Mouse (Mus musculus) ES-CJ7 (cell line): ENCODE data around the gene Atp11a.
A peak's percentile ranks its signal among the peaks of the same experiment; 100 is the strongest.

ENCODE experiments used
- DNase-seq: peaks from one replicate; pipeline ENCODE4 v3.0.0; 2011; ENCODE audit warnings: low read depth, low spot score

Atp11a gene

DNA sequence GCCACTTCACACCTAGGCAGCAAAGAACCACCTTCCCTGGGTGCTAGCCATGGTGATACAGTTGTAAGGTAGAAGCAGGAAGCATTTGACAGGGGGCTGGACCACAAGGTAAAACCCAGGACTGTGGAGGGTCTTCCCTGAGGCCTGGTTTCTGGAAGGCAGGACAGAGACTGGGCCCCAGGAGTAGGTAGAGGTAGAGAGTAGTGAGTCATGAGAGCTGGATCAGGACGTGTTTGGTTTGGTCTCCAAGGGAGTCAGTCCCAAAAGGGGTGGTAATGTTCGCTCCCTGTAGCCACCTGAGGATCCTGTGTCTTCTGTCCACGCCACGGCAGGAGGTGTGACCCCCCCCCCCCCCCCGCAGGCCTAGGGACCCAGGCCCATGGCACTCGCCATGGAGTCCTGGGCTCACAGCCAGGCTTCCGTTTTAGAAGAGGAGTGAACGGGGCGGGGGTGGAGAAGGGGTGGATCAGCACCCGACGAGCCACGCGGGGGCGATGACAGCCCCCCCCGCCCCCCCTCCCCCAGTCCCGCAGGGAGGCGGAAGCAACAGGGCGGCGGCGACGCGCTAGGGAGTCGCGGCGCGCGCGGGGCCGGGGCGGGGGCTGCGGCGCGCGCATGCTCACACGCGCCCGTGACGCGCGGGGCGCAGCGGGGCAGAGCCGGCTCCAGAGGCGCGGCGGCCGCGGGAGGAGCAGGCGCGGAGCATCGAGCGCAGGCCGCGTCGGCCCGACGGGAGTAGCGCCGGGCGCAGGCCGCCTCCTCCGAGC lies at the start of gene Atp11a:
Gene Atp11a, plus strand, starts transcription at position 624 of the 767 bp plus-strand sequence.
- DNase-seq, result peak; percentile 42

DNA sequence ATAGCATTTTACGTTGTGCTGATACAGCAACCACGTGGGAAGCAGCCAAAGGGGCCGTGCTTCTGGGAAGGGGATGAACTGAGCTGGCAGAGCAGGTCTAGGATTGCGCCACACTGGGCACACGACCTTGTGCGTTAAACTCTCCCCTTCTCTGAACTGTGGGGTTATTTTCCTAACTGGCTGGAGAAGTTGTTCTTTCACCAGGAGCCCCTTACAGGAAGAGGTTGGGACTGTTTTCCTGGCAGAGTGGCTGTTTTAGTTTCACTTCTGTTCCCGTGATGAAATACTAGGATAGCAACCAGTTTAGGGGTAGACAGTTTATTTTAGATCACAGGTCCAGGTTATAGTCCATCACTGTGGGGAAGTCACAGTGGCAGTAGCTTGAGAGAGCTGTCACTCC lies 45.2 kb upstream of the Atp11a start:
- no peak for DNase-seq

DNA sequence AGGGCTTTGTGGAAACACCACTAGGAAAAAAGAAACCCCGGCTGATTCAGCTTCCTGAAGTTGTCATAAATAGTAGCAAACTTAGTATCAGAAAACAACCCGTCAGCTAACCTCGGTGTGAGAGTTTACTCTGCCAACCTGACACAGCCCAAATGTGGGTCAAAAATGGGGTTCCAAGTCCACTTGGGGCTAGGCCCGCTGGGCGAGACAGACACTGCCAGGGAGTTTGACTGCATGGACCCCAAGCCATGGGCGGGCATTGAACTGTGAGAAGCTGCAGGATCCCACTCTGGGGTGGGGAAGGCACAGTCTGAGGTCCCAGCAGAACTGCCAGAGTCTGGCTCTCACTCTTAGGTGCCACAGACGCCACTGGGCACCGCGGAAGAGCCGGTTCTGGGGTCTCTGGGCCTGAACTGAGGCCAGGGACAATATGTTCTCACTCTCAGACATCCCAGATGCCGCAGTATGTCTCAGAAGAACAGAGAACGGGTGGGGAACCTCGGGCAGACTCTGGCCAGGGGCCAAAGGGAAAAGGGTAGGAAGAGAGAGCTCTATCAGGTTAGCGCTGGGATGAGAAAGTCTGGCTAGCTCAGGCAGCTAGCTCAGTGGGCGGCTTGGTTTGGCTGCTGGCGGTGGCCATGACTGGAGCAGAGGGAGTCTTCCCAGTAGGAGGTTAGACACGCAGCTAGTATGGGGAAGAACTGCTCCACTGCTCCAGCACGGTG lies 40.8 kb upstream of the Atp11a start:
- no peak for DNase-seq

DNA sequence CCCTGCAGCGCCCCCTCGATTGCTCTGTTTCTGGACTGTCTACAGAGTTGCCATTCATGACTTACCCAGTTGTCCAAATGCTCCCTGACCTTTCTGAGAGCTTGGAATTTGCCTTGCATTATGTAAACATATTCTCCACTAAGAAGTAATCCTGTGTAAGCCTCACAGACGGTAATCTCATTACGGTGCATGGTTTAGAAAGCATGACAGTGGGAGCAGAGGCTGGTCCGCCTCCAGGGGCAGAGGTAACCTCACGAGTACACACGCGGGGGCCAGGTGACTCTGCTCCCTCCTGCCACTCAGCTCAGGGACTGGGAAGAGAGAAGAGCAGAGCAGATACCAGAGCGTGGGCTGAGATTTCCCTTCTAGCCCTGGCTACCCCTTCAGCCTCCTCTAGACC lies 37.7 kb upstream of the Atp11a start:
- no peak for DNase-seq

DNA sequence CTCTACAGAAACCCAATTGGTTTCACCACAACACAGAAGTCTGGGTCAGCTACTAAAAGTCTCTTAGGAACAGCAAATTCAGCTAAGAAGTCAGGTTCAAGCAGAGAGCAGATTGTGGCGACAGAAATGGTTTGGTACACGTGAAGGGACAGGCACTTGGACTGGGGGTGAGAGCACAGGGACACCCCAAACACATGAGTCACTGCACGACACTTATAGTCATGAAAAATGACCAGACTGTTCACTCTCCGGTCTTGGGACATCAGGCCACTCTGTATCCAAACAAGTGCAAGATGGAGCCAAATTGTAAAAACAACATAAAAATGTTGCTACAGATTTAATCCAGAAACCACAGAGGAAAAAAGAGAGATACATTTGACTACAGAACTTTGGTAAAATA lies 28.2 kb upstream of the Atp11a start:
- no peak for DNase-seq

DNA sequence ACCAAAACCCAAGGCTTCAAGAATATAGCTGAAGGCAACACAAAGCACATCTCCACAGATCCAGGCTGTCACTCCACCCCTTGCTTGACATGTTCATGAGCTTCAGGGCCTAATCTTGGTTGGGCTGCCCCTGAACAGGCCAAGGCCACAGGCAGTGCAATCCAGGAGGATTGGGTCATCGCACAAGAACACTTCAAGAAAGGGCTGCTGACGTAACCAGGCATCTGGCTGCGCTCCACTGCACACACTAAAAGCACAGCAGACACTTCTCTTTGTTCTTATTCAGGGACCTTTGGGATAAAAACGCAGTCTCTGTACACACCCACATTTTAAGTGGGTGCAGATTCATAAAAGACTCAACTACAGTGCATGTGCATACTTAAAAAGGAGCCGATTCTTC lies 26.0 kb upstream of the Atp11a start:
- DNase-seq, result no peak

DNA sequence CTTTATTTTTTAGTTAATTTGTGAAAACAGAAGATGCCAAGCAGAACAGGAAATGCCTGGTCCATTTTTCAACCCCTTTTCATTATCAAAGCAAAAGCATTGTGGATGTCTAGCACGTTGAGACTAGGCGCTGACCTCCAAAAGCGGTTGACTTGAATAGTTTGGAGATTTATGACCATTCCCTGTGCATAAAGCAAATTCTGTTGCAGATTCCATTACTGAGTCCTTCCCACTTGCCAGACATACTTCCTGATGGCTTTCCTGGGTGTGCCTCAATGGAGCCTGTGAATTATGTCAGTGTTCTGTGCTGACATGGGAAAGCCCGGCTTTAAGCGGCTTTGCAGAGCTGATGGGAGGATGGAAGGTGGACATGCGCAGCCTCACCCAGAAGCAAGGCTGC lies 24.4 kb upstream of the Atp11a start:
- no peak for DNase-seq

DNA sequence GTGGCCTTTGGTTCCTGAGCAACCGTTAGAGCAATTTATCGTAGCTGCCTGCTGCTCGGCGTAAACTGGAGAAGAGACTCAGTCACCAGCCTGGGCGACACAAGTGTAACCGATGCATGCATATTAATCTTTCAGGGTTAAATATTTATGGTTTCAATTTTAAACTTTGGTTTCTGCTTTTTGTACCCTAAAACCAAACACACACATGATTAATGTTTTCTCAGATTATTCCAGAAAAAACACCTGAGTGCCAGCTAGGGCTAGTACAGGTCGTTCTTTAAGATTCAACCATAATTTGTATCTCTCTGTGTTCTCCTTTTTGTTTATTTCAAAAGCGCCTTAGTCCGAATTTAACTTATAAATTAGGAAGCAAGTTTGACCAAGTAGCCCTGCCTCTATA lies 17.7 kb upstream of the Atp11a start:
- DNase-seq, result no peak

DNA sequence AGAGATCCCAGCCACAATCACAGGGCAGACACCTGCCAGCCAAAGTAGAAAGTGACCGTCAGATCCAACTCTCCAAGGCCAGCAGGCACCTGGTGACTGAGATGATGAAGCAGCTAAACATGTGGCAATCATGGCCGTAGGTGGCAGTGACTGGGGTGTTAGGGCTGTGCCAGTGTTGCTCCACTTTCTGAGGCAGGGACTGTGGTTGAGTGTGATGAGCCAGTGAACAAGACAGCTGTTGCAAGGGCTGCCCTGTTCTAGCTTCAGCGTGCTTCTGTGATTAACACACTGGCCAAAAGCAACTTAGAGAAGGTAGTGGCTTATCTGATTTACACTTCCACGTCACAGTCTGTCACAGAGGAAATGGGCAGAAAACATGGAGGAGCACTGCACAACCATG lies 13.4 kb upstream of the Atp11a start:
- DNase-seq, result no peak

DNA sequence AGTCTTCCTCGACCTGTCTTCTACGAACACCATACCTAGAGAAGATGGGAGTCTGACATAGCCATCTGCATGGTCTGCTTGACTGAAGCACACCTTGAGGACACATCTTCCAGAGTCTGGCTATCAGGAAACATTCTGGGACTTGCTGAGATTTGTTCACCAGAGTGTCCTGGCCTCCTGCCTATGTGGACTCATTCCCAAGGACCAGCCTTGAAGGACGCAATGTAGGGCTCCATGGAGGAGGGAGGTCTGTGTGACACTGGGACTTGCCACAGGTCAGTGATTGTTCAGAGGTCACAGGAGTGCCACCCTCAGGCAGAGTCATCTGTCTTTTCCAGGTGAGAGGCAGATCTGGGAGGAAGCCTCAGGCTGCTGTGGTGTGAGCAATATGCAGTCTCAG lies 8.6 kb upstream of the Atp11a start:
- no peak for DNase-seq

DNA sequence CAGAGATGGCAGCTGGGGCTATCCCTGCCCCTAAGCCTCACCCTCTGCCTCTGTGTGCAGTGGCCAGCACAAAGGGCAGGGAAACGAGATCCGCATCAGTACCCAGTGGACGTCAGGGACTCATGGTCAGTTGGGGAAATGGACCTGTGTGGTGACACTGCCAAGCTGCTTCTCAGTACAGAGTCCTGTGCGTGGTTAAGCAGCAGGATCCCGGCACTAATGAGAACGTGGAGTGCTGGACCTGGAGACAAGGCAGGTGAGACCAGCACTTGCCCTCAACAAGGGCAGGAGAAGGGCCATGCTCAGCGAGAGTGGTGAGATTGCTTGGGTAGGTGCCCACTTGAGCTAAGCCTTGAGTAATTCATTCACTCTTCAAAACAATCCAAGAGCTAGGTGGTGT lies 7.7 kb upstream of the Atp11a start:
- no peak for DNase-seq

DNA sequence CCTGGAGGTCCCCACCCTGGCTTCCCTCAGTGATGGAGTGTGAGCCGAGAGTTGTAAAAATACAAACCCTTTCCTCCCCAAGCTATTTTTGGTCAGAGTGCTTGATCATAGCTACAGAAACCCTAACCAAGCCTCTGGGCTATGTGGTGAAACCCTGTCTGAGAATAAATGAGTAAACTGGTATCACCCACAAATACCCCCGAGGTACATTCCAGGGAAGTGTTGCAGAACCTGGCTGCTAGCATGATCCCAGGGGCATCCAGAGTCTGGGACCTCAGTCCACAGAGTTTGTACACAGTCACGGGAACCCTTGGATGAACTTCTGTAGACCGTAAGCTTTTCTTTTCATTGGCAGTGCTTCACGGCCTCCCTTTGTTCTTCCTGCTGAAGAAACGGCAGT lies 3.8 kb upstream of the Atp11a start:
- DNase-seq, result no peak

DNA sequence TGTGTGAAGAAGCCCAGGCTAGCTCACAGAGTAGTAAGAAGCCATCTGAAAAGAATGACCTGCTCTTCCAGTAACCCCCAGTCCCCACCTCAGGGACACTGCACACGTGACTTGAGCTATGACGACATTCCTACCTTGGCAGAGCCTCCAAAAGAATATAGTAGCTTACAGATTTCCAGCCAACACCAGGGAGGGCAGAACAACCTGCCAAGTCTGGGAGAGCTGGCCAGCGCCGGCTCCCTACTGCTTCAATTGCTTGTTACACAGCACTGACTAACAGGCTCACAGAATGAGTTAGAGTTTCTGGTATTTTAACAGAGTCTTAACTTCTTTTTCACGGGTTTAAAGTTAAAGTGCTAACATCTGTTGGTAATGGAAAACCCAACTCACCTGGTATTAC lies 2.7 kb upstream of the Atp11a start:
- DNase-seq, result no peak

DNA sequence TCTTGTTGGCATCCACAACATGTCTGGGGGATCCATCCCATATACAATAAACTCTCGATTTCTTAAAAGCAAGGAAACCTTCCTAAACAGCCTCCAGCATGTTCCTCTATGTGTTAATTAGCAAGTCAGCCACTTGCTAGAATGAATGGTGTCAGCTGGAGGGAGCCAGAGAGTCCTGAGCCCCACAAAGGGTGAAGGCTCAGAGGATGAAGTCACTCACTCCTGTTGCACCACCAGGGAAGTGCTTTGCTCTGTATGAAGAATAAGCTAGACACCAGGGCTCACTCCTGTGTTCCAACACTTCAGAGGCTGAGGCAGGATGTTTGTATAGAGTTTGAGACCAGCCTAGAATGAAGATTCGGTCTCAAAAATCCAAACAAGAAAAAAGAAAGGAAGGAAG lies 1.5 kb upstream of the Atp11a start:
- DNase-seq, result peak; percentile 43

DNA sequence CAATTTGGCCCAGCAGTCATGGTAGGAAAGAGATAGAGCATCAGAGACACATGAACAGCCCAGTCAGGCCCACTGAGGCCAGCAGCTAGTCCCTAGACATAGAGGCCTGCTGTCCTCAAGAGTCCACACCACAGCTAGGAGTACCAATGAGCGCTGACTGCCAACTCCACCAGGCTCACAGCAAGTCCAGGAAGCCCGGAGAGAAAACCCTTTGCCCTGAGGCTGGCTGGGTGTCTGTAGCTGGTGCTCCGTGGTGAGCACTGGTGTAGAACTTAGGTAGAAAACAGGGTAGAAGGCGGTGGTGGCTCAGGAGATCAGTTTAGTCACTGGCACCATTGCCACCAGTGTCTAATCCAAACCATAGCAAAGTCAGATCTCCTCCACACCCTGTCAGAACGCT lies 988 bp upstream of the Atp11a start:
- DNase-seq, result no peak

DNA sequence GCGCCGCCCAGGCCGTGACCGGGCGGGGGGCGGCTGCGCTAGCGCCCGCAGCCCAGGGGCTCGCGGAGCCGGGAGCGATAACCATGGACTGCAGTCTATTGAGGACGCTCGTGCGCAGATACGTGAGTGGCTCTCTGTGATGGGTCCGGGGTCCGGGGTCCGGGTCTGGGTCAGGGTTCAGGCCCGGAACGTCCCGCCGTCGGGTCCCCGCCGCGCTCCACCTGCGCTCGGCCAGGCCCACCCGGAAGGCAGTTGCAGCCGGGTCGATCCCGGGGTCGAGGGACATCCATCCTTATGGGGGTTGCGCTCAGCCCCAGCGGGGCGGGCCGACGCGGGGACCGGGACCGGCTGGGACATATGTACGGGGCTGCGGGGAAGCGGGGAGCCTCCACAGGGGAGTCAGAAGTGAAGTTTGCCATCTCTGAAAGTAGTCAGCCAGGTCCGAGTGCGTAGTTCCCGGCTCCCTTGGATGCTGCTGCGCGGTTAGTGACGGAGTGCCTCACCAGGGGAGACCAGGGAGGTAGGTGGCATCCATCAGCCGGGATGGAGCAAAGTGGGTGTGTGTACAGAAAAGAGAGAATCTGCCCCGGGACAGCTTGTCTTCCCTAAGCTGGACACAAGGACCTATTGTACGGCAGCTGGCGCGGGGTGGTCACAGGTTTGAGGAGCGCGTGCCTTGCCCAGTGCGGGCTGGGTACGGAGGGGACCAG lies 572 bp downstream of the Atp11a start:
- peak; percentile 26 for DNase-seq

DNA sequence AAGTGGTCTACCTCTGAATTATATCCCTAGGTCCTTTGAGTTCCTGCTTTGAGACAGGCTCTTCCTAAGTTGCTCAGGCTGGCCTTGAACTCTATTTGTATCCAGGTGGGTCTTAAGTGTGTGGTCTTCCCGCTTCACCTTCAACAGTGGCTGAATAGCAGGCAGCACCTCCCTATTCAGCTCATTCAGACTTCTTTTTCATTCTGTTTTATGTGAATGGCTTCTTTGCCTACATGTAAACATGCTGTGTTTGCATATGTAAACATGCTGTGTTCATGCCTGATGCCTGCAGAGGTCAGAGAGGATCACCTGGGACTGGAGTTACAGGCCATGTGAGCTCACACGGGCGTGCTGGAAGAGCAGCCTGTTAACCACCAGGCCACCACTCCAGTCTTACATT lies 3.1 kb downstream of the Atp11a start:
- peak; percentile 78 for DNase-seq

DNA sequence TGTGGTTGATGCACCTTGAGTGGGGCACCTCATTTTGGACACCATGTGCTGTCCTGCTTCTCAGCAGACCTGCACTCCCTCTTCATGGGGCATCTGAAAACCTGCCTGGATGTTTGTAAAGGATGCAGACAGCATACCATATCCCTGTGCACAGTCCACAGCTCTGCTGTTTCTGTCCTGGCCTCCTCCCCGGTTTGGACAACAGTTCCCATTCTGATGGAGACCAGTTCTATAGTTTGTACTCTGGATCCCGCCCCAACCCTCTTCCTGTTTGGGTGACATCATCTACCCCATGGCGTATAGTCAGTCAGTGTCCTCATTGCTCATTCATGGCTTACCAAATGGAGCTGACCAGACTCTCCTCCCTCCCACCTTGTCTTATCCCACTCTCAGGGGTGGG lies 5.1 kb downstream of the Atp11a start:
- no peak for DNase-seq

DNA sequence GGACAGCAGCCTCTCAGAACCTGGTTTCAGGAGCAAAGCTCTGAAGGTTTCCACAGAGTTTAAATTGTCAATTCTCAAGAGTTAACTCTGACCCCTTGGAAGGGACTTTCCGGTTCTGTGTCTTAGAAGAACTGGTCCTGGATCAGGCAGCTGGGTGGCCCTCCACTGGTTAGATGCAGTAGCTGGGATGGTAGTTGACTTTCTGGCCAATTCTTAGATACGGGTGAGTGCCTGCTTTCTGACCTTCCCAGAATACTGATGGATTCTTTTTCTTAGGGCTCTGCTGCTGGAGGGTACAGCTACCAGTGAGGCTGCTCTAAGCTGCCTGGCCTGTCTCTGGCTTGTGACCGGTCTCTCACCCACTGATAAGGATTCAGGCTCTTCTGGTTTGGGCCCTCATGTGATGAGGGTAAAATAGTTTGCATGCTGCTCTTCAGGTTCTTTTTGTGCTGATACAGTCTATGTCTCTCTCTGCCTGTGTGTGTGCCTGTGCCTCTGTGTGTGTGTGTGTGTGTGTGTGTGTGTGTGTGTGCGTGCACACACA lies 6.8 kb downstream of the Atp11a start:
- no peak for DNase-seq

DNA sequence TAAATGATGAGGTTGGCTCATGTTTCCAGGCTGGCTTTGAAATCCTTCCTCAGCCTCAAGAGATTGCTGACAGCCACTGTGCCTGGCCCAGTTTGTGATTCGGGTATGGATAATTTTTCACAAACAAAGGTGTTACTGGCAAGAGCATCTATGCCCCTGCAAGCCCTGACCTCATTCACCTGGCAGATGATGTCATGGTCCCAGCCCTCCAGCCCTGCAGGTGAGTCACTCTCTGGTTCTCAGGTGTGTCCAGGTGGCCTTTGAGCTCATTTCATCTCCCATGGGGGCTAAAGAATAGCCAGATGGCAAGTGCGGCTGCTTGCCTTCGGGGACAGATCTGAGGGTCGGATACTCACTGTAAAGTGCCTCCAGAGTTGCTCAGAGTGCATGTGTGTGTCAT lies 8.2 kb downstream of the Atp11a start:
- no peak for DNase-seq

DNA sequence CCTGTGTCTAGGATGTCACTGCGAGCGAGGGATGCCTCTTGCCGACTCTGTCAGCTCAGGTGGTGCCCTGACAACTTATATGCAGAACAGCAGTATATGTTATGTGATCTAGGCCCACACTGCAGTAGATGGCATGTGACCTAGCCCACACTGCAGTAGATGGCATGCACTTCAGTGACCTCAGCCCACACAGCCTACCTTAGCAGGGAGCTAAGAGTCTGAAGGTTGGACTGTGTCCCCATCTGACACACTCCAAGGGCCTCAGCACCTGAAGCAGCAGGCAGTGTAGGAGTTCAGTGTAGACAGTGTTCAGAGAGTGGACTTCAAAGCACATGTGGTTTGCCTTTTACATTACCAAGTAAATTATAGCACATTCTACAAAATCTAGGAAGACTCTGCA lies 10.4 kb downstream of the Atp11a start:
- no peak for DNase-seq

DNA sequence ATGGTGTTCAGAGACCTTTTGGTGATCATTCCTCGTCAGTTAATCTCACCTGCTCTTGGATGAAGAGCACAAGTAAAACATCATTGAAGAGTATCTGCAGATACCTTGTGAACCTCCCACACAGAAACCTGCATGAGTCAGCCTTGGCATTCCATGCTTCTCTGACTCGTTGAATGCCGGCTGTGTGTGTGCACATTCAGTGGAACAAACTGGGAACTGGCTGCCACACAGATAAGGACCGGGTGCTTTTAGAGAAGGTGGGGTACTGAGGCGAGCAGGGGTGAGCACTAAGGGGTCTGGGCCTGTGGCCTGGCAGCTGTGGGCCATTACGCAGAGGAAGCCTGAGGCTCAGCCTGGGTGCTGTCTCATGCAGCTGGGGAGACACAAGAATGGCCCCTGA lies 11.9 kb downstream of the Atp11a start:
- no peak for DNase-seq

DNA sequence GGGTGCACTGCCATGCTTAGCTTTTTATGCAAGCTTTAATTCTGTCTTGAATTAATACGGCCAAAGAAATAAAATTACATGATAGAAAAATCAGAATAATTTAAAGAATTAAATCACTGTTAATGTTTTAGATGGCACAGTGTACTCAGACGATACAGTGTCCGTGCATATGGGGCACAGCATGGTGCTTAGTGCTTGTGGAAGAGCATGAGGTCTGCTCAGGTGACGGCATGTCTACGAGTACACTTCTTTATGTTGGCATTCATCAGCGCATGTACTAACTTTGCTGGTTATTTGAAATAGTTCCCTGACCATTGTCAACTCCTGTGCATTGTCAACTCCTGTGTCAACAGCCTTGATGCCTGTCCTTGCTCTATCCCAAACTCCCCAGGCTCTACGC lies 12.5 kb downstream of the Atp11a start:
- DNase-seq, result no peak
